Mouse (Mus musculus): Measurements from ENCODE around the gene Opa1.
A peak's percentile ranks its signal among the peaks of the same experiment; 100 is the strongest.

The Opa1 gene

DNA sequence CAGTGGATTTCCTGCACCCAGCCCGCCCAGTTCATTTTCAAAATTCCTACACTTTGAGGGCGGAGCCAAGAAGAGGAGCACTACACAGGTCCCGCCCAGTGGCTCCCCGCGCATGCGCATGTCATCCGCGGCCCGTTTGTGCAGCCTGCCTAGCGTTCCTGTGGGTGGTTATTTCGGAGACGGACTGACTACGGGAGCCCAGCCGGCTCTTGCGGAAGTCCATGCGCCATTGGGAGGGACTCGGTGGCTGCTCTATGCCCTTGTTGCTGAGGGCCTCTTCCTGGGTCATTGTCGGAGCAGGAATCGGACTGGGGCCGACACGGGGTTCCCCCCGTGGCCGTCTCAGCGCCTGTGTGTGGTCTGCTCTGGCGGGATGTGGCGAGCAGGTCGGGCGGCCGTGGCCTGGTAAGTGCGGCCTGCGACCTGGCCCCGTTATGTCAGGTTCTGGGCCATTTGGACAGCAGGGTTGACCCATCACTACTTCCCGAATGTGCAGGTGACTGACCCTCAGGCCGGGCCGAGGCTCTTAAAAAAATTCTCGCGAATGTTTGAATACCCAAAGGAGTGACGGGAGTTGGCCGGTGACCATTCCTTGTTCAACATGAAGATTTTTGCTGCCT, at the start of gene Opa1:
Opa1 (plus strand) TSS at position 168 of the 620 bp plus-strand sequence.
- peak; percentile 97 to 98 for DNase-seq (ENCODE audit: low read depth in 2 of 2, low spot score in 2 of 2)

DNA sequence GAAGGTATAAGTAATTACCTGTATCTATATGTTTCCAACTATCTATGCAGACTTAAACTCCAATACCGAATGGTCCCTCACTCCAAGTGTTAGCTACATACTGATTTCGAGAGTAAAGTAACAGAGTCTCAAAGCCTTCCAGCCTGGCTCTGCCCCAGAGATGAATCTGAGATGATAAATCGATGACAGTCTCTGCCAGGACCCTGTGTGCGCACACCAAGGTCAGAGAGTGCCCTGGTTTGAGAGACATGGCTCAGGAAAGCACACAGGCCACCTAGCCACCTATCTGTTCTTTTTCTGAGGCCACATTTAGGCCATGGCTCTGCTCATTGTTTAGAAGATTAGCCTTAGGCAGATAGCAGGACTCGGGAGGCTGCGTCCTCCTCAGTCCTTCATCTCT, 45.5 kb upstream of the Opa1 start:
- no peak for DNase-seq (ENCODE audit: low read depth in 2 of 2, low spot score in 2 of 2)

DNA sequence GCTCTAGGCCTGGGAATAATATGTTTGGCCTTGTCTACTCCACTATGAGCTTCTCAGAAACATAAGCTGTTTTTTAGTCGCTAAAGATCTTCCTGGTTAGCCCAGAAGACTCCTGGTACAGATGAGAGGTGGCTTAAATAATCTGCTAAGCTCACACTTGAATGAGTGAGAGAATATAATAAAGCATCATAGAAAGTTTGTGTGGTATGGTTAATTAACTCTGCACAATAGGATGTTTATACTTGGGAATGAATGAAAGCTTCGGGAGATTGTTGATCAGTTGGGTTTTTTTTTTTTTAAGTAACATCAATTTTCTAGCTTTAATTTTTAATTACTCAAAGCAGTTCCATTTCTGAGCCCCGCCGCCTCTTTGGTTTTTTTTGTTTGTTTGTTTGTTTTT, 43.3 kb upstream of the Opa1 start:
- no peak for DNase-seq (ENCODE audit: low read depth in 2 of 2, low spot score in 2 of 2)

DNA sequence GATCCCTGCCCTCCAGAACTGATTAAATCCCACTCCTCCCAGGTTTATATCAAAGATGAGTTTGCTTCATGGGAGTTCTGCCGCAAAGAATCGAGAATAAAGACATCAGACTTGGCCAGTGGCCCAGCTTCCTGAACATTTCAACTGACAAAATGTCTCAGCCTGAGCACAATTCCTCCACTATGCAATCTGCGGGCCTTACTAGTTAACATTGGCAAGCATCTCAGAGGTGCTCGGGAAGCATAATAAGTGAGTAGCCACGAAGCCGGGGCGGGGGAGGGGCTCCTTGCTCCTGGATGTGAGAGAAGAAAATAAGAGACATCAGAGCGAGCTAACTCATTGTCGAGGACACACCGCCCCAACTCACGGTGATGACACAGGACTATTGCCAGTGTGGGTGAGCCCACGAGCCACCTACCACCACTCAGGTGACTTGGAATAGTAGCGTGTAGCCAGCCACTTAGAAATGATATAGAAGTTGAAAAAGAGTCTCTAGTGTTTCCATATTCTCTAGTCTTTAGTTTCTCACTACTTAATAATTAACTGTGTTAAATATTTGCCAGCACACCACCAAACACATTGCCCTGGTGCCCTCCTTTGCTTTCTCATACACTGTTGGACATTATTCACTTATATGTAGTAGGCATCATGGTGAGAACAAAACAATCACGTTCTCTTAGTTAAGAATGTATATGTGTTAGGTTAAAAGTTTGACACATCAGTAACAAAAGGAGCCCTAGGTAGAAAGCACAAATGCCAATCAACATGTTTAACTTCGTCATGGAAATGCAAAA, 42.5 kb upstream of the Opa1 start:
- no peak for DNase-seq (ENCODE audit: low read depth in 2 of 2, low spot score in 2 of 2)

DNA sequence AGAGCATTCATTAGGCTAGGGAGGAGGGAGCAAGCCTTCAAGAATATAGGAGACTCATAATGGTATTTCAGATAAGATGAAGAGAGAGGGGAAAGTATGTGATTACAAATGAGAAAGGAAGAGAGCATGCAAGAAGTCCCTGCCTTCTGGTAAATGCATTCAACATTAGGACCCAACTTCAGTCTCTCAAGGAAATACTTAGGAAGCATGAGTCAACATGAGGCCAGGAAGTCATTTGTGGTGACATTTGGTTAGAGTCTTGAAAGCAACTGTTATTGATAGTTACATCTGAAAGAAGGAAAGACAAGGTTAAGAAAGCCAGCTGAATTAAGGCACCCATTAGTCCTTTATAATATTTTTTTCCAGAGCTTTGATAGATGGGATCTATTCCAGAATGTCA, 39.2 kb upstream of the Opa1 start:
- DNase-seq (ENCODE audit: low read depth in 2 of 2, low spot score in 2 of 2): no peak

DNA sequence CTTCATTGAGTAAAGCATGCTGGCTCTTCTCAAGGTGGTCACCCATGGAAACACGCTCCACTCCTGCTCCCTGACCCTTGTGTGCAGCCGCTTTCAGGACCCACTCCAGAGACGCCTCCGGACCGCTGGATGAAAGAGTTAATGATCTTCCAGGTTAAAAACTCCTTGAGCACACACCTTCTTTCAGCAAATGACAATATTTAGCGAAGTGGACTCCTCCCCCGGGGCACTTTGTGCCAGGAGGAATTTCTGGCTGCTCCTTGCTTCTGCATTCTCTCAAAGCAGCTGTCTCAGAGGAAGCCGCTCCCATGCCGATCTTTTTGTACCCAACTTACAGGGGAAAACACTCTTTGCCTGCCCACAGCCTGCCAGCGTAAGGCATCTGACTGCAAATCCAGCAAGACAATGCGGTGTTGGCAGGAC, 37.9 kb upstream of the Opa1 start:
- no peak for DNase-seq (ENCODE audit: low read depth in 2 of 2, low spot score in 2 of 2)

DNA sequence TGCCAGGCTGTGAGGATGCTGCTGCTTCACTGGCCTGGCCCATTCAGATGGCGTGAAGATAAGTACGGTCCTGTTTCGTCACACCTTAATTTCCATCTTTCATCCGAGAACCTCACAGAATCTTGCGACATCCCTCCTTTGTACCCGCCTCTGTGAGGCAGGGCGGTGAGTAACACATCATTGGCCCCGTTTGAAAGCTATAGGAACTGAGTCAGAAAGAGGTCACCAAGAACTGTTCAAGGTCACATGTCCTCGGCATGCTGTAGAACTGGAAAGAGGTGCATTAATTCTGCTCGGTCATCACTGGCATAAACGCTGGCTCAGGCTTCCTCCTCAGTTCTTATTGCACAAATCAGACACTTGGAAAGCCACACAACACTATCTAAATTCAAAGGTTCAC, 34.3 kb upstream of the Opa1 start, which contains the start of gene Atp13a4:
Atp13a4 (minus strand) TSS at position 36 of the 400 bp plus-strand sequence.
- no peak for DNase-seq (ENCODE audit: low read depth in 2 of 2, low spot score in 2 of 2)

DNA sequence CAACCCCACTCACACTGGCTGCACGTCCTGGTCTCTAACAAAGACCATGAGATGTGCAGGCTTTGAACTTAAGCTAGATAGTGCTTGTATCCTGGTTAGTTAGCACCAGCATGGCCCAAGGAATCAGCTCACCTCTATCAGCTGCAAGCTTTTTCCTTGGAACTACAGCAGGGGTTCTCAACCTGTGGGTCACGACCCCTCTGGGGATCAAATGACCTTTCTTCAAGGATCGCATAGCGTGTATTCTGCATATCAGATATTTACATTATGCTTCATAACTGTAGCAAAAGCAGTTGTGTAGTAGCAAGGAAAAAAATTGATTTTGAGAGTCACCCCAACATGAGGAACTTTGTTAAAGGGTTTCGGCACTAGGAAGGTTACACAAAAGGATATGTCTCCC, 19.5 kb upstream of the Opa1 start:
- DNase-seq (ENCODE audit: low read depth in 2 of 2, low spot score in 2 of 2): no peak

DNA sequence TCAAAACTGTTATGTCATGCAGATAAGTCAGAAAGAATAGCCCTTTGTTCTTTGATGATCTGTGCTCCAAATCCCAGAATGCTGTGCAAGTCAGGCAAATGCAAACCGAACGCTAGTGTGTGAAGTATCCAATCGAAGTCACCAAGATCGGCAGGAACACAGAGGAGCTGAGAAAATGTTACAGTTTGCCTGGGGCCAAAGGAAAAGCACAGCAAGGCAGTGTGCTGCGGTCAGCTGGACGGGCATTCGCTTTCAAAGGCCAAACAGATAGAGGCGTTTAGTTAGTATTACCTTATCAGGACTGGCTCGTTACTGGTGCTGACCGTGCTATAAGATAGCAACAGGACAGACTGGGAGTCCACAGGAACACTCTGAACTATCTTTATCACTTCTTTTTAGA, 18.7 kb upstream of the Opa1 start:
- DNase-seq (ENCODE audit: low read depth in 2 of 2, low spot score in 2 of 2): no peak

DNA sequence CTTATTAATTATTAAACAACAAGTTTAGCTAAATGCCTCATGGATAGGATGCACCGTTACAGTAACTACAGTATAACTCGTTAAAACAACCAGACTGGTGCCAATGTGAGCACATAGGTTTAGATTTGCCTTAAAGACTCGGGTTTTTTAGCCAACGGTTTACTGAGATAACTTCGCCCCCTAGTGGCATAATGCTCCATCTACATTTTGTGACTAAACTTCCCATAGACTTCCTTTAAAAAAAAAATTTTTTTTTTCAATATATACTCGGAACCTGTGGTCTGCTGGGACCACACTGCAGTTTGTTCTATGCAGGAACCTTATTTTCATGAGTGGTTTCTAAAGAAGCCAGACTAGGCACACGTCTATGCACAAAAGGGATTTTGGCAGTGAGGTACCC, 18.3 kb upstream of the Opa1 start:
- DNase-seq (ENCODE audit: low read depth in 2 of 2, low spot score in 2 of 2): peak in 1 of 2 experiments; percentile 8

DNA sequence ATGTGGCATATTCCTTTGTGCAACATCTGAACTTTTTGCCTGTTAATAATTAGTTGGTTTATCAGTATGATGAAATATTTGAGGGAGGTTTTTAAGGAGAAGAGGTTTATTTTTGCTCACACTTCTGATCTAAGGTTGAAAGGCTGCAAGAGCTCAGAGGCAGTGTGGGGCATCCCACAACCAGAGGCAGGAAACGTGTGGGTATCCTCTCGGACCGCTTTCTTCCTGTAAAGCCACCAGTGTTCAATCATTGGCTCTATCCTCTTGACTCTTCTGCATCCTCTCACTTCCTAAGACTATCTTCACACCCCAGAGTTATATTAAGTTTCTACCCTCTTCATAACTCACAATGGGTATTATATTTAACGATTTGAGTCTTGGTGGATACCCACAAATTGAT, 5.1 kb upstream of the Opa1 start:
- no peak for DNase-seq (ENCODE audit: low read depth in 2 of 2, low spot score in 2 of 2)

DNA sequence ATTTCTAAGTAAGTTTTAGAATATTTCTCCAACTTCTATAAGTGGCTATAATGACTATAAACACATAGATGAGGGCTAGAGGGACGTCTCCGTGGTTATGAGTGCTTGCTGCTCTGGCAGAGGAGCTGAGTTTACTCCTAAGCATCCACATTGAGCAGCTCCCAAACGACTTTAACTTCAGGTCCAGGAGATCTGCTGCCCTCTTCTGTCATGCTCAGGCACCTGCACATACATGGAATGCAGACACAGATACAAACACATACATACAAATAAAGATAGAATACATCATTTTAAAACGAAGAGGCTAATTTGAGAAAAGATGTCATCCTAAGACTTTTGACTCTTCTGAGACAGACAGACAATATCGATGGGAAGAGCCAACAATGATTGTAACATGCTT, 3.5 kb upstream of the Opa1 start:
- no peak for DNase-seq (ENCODE audit: low read depth in 2 of 2, low spot score in 2 of 2)

DNA sequence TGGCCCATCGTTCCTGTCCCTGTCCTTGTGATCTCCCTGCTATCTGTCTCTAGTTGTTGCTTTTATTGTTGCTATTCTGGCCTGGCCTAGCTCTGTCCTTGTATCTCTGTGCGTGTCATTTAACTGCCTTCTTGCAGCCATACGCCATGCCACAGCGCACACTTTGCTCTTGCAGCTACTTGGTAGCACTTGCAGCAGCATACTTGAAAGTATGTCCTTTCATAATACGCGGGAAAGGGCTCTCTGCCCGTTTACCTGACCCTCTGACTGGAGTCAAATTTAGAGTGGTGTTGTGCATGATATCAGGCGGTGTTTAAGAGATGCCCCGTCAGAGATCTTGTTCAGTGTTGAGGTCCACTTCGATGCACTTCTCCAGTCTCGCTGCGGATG, 648 bp downstream of the Opa1 start:
- DNase-seq (ENCODE audit: low read depth in 2 of 2, low spot score in 2 of 2): peak in 1 of 2 experiments; percentile 3

DNA sequence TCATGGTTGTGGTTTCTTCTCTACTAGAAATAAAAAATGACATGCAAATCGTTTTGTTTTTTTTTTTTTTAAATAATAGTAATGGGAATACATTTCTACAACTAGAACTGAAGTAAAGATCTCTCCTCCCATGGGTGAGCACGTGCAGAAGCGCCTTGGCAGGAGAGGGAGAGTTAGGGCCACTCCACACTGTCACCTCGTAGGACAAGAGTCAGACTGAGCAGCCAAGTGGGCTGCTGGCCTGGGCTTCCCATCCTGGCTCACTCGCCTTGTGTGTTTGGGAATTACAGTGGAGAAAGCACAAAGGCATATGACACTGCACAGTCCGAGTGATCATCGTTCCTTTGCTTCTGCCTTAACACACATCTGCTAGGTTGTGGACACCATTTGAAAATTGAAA, 13.0 kb downstream of the Opa1 start:
- no peak for DNase-seq (ENCODE audit: low read depth in 2 of 2, low spot score in 2 of 2)

DNA sequence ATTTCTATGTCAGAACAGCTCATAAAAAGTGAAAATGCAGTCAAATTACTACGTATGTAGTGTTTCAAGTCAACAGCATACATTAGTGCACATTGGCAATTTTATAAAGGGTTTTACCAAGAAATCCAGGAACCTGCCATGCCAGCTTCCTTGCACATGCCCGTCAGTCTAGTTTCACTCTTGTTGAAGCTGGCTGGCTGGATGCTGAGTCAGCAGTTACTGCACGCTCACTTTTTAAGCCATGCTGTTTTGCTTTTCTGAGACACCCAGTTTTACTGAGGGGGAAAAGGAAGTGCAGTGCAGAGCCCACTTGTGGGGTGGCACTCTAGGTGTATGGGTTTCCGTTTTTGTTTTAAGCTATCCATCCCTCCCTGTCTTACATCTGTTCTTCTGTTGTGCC, 18.0 kb downstream of the Opa1 start:
- no peak for DNase-seq (ENCODE audit: low read depth in 2 of 2, low spot score in 2 of 2)

DNA sequence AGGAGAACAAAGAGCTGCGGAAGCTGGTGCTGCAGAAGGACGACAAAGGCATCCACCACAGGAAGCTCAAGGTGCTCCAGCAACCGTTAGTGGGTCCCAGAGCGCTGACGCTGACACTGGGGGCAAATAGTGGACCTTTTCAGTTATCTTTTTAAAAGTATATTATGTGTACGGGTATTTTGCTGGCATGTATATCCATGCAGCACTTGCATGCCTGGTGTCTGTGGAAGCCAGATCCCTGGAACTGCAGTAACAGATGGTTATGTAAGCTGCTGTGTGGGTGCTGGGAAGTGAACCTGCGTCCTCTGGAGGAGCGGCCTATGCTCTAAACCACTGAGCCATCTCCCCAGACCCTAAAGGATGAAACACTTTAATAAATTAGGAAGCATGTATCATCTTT, 26.4 kb downstream of the Opa1 start:
- no peak for DNase-seq (ENCODE audit: low read depth in 2 of 2, low spot score in 2 of 2)

DNA sequence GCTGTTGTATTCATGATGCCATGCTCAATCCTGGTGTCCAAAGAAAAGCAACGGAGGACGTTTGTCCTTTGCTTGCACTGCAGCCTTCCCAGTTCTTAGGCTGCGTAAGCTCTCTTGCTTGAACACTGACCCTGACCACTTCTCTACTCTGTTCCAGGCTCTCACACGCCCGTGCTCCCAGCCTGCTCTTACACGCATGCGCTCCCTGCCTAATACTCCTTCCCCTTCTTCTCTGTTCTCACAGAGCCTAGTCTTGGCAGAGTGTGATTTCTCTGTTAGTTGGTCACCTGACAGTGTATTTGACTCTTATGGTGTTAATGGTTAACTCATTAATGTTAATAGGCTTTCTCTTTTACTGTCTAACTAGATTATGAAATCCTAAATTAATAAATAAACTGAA, 28.0 kb downstream of the Opa1 start:
- no peak for DNase-seq (ENCODE audit: low read depth in 2 of 2, low spot score in 2 of 2)

DNA sequence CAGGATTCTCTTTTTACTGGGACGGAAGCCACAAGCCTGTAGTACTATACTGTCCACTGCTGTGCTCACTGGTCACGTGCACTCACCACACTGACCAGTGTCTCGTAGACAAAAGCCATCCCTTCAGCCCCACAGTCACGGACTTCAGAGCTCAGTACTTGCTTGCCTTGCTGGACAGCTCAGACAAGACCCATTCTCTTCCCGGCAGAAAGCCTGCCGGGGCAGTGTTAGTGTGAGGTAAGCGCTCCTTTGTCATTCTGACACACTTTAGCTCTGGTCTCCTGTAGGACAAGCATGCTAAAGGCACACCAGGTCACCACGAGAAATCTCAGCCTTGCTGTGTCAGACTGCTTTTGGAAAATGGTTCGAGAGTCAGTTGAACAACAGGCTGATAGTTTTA, 35.6 kb downstream of the Opa1 start:
- no peak for DNase-seq (ENCODE audit: low read depth in 2 of 2, low spot score in 2 of 2)

DNA sequence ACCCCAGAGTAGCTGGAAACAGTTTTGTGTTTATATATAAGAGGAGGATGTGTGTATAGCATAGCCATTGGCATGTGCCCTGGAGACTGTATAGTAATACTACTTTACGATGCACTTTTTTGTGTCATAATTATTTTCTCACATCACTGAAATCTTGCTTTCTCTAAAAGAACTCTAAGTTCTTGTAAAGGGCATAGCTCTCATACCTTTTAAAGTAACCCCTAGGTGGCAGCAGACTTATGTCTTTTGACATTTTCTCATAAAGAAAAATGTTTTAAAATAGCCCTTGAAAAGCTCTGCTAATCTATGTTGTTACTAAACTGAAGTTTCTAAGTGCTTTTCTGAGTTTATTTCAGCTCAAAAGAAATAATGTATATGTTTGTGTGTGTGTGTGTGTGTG, 49.9 kb downstream of the Opa1 start:
- DNase-seq (ENCODE audit: low read depth in 2 of 2, low spot score in 2 of 2): no peak

DNA sequence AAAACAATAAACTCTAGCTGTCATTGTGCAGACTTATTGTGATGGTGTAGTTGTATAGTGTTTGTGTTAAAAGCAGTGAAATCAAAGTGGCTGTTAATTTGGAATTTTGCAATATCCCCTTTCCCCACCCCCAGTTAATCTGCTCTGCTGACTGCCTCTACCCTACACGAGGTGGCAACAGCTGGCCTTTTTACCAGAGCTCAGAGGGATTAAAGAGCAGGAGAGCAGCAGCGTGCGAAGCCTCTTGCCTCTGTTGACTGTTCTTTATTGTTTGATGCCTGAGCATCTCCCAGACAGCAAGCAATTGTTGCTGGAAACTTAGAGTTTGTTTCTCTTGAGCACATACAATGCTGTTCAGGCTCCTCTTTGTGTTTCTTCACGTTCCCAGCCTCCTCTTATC, 56.6 kb downstream of the Opa1 start:
- no peak for DNase-seq (ENCODE audit: low read depth in 2 of 2, low spot score in 2 of 2)

DNA sequence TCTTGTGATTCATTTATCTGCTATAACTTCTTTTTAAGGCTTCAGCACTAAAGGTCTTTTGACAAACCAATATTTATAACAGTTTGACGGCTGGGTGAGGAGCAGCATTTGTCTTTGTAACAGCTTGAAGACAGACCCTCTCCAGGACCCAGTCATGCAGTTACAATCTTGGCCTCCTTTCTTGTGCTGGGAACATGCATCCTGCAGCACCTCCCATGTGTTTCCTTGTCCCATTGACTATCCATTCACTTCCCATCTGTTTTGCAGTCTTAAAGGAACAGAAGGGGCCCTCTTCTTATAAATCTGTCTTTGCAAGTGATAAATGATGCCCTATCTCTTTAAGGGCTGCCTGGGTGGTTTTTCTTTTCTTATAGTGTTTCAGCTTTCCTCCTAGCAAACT, 63.2 kb downstream of the Opa1 start:
- DNase-seq (ENCODE audit: low read depth in 2 of 2, low spot score in 2 of 2): no peak

DNA sequence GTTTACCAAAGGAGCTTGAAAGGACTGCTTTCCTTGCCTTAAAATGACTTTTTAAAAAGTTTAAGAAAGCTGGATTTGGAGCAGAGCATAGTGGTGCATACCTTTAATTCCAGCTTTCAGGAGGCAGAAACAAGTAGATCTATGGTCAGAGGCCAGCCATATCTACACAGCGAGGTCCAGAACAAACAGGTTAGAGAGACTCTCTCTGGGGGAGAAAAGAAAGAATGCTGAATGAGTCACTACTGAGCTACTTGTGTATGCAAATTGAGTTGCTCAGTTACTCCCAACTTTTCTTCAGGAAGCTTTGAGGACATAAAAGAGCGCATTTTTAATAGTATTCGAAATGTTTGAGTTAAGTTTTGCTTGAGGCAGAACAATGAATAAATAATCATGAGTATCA, 65.7 kb downstream of the Opa1 start:
- DNase-seq (ENCODE audit: low read depth in 2 of 2, low spot score in 2 of 2): no peak

DNA sequence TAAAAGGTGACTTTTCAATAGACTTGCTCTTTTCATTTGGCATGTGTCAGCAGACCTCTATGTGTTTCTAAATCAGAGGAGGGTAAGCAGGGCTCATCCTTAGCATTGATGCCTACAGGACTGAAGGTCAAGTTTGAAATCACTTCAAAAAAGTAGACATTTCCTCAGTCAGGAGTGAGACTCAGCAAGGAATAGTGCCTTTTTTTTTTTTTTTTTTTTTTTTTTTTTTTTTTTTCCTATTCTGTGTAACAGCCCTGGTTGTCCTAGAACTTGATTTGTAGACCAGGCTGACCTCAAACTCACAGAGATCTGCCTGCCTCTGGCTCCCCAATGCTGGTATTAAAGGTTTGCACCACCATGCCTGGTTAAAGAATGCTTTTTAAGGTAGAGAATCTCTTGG, 67.1 kb downstream of the Opa1 start:
- DNase-seq (ENCODE audit: low read depth in 2 of 2, low spot score in 2 of 2): no peak

All from CD8-positive naive resting alpha-beta T cell, adult 2 months (primary cell).